In genomic region chr4:86904969-86905368, GRCm38 (mm10) we compare ENCODE assay signal across 11 mouse cellular contexts. TPM values are rescaled to one million over a fixed set of nuclear protein-coding genes. Genes with fewer than 3 reads are reported as not detected.
DNase-seq lines count a peak whose midpoint lies in the region; ATAC-seq and TF ChIP-seq lines count a peak whose summit lies in the region.
"Had no signal": no experiment of that assay in that cellular context is flagged by ENCODE, and none has a peak within 500 bp of the region (broad histone marks: within the 10 kb centered on the region; RNA-seq: fewer than 3 reads in every experiment).

No protein-coding gene starts in this region.

- no peak overlapping the region for H3K4me2 ChIP-seq in CH12.LX (ENCODE audit: insufficient read depth, low read depth, poor library complexity, severe bottlenecking)
- no peak overlapping the region for H3K4me2 ChIP-seq in liver, embryonic 14.5 days (ENCODE audit: low read depth)
- H3K4me2 ChIP-seq: hindbrain, embryonic 14.5 days; lung, embryonic 15.5 days; neural tube, embryonic 12.5 days had no signal

- peaks cover 2% of the 10 kb centered on the region; the same call in 1 of the 2 replicates for H3K4me1 ChIP-seq in lung, adult 2 months (ENCODE audit: control insufficient read depth, insufficient read depth, low read length)
- H3K4me1 ChIP-seq in CH12.LX (ENCODE audit: control insufficient read depth in 1 of 2, insufficient read depth in 2 of 2), result no peaks in the 10 kb centered on the region
- peaks cover 0 to 8% of the 10 kb centered on the region in 2 experiments; a peak in 2 of 4 replicates for H3K4me1 ChIP-seq in liver, embryonic 14.5 days (replicated peaks; ENCODE audit: control insufficient read depth in 2 of 2, insufficient read depth in 2 of 2, low read length in 1 of 2)
- H3K4me1 ChIP-seq: neural tube, embryonic 12.5 days had no signal

- H3K9me3 ChIP-seq in CH12.LX (replicated peaks; ENCODE audit: low read length), result no peaks in the 10 kb centered on the region
- no peaks in the 10 kb centered on the region for H3K9me3 ChIP-seq in liver, embryonic 14.5 days (ENCODE audit: control insufficient read depth, low read length)
- H3K9me3 ChIP-seq: lung, embryonic 15.5 days; neural tube, embryonic 12.5 days had no signal

- DNase-seq in lung, adult 2 months, result no peak
- no peak for DNase-seq in lung, postnatal 14 days
- DNase-seq in CH12.LX (ENCODE audit: extremely low read depth) (peak; percentile 33), MEL-GATA-1-ER (ENCODE audit: extremely low read depth, low read depth) (peak; percentile 30)
- DNase-seq in liver, embryonic 14.5 days (ENCODE audit: low read depth in 3 of 3, low spot score in 3 of 3), result no peak
- no peak for DNase-seq in urinary bladder, postnatal 4 days (ENCODE audit: low spot score in 2 of 2)
- no peak for DNase-seq in kidney, adult 11 months
- DNase-seq: adrenal gland, adult 2 months had no signal

- TF ChIP-seq EP300 in CH12.LX (IDR thresholded peaks at IDR 0.05; ENCODE audit: low read length), result no peak
- TF ChIP-seq EP300 in liver, embryonic 14.5 days (IDR thresholded peaks at IDR 0.05; ENCODE audit: low read depth), result no peak

- 38% methylated on average over 3 of the region's 3 CpGs for WGBS in lung, adult 2 months
- 25% methylated on average over 3 of the region's 3 CpGs for WGBS in liver, embryonic 14.5 days (ENCODE audit: insufficient replicate concordance)

- TF ChIP-seq RAD21 in CH12.LX (IDR thresholded peaks at IDR 0.05; ENCODE audit: low read depth, low read length), result no peak

- no peaks in the 10 kb centered on the region for H3K36me3 ChIP-seq in CH12.LX (replicated peaks in 1 of 2; ENCODE audit: control insufficient read depth in 1 of 2, insufficient read depth in 1 of 2, low read length in 1 of 2)
- H3K36me3 ChIP-seq in liver, embryonic 14.5 days (replicated peaks; ENCODE audit: control insufficient read depth, insufficient read depth, low read depth), result no peaks in the 10 kb centered on the region
- H3K36me3 ChIP-seq: lung, embryonic 15.5 days; neural tube, embryonic 12.5 days had no signal

- no peak for ATAC-seq in liver, embryonic 14.5 days (ENCODE audit: insufficient read depth)

- H3K27me3 ChIP-seq in CH12.LX (replicated peaks), result no peaks in the 10 kb centered on the region
- H3K27me3 ChIP-seq in liver, embryonic 14.5 days (ENCODE audit: control insufficient read depth, insufficient read depth, low read length), result no peaks in the 10 kb centered on the region
- H3K27me3 ChIP-seq: lung, embryonic 15.5 days; neural tube, embryonic 12.5 days had no signal

- no peak for TF ChIP-seq POLR2A in lung, adult 2 months (IDR thresholded peaks at IDR 0.05; ENCODE audit: borderline replicate concordance, extremely low read depth, low read depth, low read length)
- TF ChIP-seq POLR2A in CH12.LX (IDR thresholded peaks at IDR 0.05; ENCODE audit: low read depth, low read length), result no peak

- no peak overlapping the region for H3K9ac ChIP-seq in CH12.LX (ENCODE audit: insufficient read depth, low read depth)
- no peak overlapping the region for H3K9ac ChIP-seq in liver, embryonic 14.5 days (replicated peaks)
- H3K9ac ChIP-seq: hindbrain, embryonic 14.5 days; lung, embryonic 15.5 days; neural tube, embryonic 12.5 days had no signal

- H3K79me2 ChIP-seq in CH12.LX (replicated peaks; ENCODE audit: control insufficient read depth, extremely low read depth, insufficient read depth, poor library complexity, severe bottlenecking), result no peaks in the 10 kb centered on the region

- no peak overlapping the region for H3K27ac ChIP-seq in CH12.LX (ENCODE audit: insufficient read depth, low read depth)
- no peak overlapping the region for H3K27ac ChIP-seq in liver, embryonic 14.5 days
- H3K27ac ChIP-seq: hindbrain, embryonic 14.5 days; lung, embryonic 15.5 days; neural tube, embryonic 12.5 days had no signal

- dilution Hi-C loops in CH12.LX (cut with MboI; ENCODE audit: extremely low pct_ligation_motif_present, extremely low pct_unique_long_range_greater_than_20kb, low sequenced_read_pairs), result no loop called here

- peak; percentile 40; the same call in 1 of the 2 replicates for TF ChIP-seq CTCF in lung, adult 2 months (IDR thresholded peaks at IDR 0.05; ENCODE audit: insufficient read depth, low read length)
- peak; percentile 55 to 64 for TF ChIP-seq CTCF in CH12.LX (conservative IDR thresholded peaks at IDR 0.05 in 1 of 2, IDR thresholded peaks at IDR 0.05 in 1 of 2; ENCODE audit: low read depth in 2 of 2, low read length in 2 of 2)
- TF ChIP-seq CTCF in liver, embryonic 14.5 days (IDR thresholded peaks at IDR 0.05; ENCODE audit: low read depth), result peak; percentile 72

- H3K4me3 ChIP-seq in lung, adult 2 months (replicated peaks; ENCODE audit: extremely low read depth, low read depth, low read length), result no peak overlapping the region
- H3K4me3 ChIP-seq in CH12.LX (replicated peaks in 1 of 3; ENCODE audit: low read depth in 2 of 3, low read length in 2 of 3, poor library complexity in 1 of 3), result no peak overlapping the region
- H3K4me3 ChIP-seq in liver, embryonic 14.5 days (ENCODE audit: insufficient read depth in 1 of 2, low read depth in 2 of 2, low read length in 2 of 2), result no peak overlapping the region
- H3K4me3 ChIP-seq: lung, embryonic 15.5 days; neural tube, embryonic 12.5 days had no signal

- in situ Hi-C loops in CH12.LX (cut with MboI; ENCODE audit: low pct_ligation_motif_present, low pct_unique_long_range_greater_than_20kb, low sequenced_read_pairs), result no loop called here

TF ChIP-seq in CH12.LX, 34 proteins besides CTCF, POLR2A, EP300 and RAD21:
- TF ChIP-seq MYC (IDR thresholded peaks at IDR 0.05; ENCODE audit: low read depth, low read length) (no peak), SMC3 (IDR thresholded peaks at IDR 0.05; ENCODE audit: low read depth, low read length) (peak; percentile 10; the same call in 1 of the 2 replicates)

RNA-seq across cellular contexts. Expression of gene Acer2, which starts 30.8 kb away (rescaled TPM):
- 179 and 323 TPM in 2 replicates for polyA plus RNA-seq in lung, adult 2 months (2012; rRNA removed)
- total RNA-seq in CH12.LX (2012; rRNA removed) (0.13 and 0.17 TPM in 2 replicates), CH12.LX (2014; rRNA removed) (0.09 and 0.22 TPM in 2 replicates)
- polyA plus RNA-seq in CH12.LX (2012; ENCODE audit: insufficient read length, low read depth), result 0.16 and 0.29 TPM in 2 replicates
- polyA plus RNA-seq in liver, embryonic 14.5 days (2012; rRNA removed), result 1.9 and 2.6 TPM in 2 replicates
- 4.3 and 4.5 TPM in 2 replicates for polyA plus RNA-seq in liver, embryonic 14.5 days (2014; fragmentation: Nextera tagmentation; extraction: Ambion mirVana)

RNA-seq across cellular contexts. Expression of gene Rps6, which starts 47.8 kb away (rescaled TPM):
- 405 and 533 TPM in 2 replicates for polyA plus RNA-seq in lung, adult 2 months (2012; rRNA removed)
- total RNA-seq in CH12.LX (2012; rRNA removed) (3,137 and 3,171 TPM in 2 replicates), CH12.LX (2014; rRNA removed) (3,620 and 3,826 TPM in 2 replicates)
- 1,709 and 2,128 TPM in 2 replicates for polyA plus RNA-seq in CH12.LX (2012; ENCODE audit: insufficient read length, low read depth)
- 885 and 1,231 TPM in 2 replicates for polyA plus RNA-seq in liver, embryonic 14.5 days (2012; rRNA removed)
- polyA plus RNA-seq in liver, embryonic 14.5 days (2014; fragmentation: Nextera tagmentation; extraction: Ambion mirVana), result 593 and 603 TPM in 2 replicates

Comparison
In these comparisons a context has a peak if more than half of its experiments do, and no peak if none do; other contexts are left out.
1. DNase-seq: peak in CH12.LX (single experiment) and MEL-GATA-1-ER (single experiment); none in lung, adult 2 months (single experiment), lung, postnatal 14 days (single experiment), liver, embryonic 14.5 days (0 of 3), urinary bladder, postnatal 4 days (0 of 2) and kidney, adult 11 months (single experiment).
2. RNA of gene Acer2, which starts 30.8 kb away (polyA plus RNA-seq): 179 to 323 TPM in lung, adult 2 months; 1.9 to 4.5 TPM in liver, embryonic 14.5 days and 0.16 to 0.29 TPM in CH12.LX; every median in the first group is over 10 times any median in the second.
3. Peak in every context shown above with its lines, with median percentiles within 50 percentile points of each other: CTCF ChIP-seq.